Mouse (Mus musculus) cerebellum, postnatal 36 days (tissue): Measurements from ENCODE around the gene Gm3532.
"Not testable (repeated sequence)": the region's sequence is repeated elsewhere in the genome, so short reads cannot be mapped to it uniquely, and the experiment has no call there.

Experiments
- DNase-seq, 2 experiments: peaks; one replicate each; pipeline ENCODE4 v3.0.0; 2021 to 2022; ENCODE audit warnings: mixed read lengths in 2 of 2

Gm3532 gene

DNA sequence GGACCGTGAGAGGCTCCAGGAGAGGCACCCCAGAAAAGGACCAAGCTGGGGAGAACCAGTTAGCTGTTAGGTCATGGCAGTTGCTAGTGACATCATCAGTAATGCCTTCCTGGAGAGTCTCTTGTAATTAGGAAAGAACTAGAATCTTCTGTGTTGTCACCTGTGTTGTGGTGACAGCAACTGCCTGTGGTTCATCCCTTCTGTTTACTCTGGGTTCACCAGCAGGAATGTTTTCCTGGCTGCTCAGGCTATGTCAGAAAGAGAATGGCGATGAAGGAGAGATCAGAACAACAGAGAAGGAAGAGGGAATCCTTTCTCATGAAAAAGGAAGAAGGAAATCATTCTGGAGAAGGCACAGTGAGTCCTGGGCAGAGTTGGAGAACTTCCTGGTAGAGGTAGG, at the start of gene Gm3532:
TSS of gene Gm3532 (plus strand) at position 301 of the 400 bp plus-strand sequence.
- not testable (repeated sequence) for DNase-seq

DNA sequence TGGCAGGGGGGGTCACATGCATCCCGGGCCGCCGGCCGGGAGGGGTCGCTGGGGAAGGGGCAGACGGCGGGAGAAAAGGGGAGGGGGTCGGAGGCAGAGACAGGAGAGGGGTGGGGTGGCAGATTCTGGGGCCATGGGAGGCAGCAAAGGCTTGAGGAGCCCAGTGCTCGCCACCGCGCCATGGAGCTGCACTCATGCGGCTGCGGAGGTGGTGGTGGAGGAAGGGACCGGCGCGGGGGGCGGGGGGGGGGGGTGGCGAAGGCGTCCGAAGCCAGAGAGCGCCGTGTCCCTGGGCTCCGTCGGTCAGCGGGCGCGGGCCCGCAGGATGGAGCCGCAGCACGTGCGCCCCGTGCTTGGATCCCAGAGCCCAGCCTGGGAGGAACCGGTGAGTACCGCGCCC, 36.9 kb upstream of the Gm3532 start, which contains the start of gene Gm3488:
TSS of gene Gm3488 (plus strand) at position 301 of the 400 bp plus-strand sequence.
- DNase-seq = not testable (repeated sequence)
